Mouse (Mus musculus) liver, embryonic 12.5 days (tissue): ENCODE results near the gene Gpr88. TPM values are rescaled to one million over a fixed set of nuclear protein-coding genes. Genes with fewer than 3 reads are reported as not detected.

Experiments
- ATAC-seq: fragments of 200-750 bp; cut with Nextera tagmentation; 2 replicates; pipeline ENCODE4 v1.8.0; 2017; ENCODE audit warnings: moderate number of reproducible peaks, mild to moderate bottlenecking, moderate library complexity
- H3K27ac ChIP-seq: fragments of 300-500 bp; sonication (generic); 2 replicates; pipeline ENCODE4 v1.5.1; 2016; ENCODE audit warnings: mild to moderate bottlenecking
- H3K27me3 ChIP-seq: fragments of 300-500 bp; sonication (generic); replicated peaks from 2 replicates; pipeline ENCODE4 v1.6.1; 2016; ENCODE audit warnings: mild to moderate bottlenecking, moderate library complexity
- H3K36me3 ChIP-seq: fragments of 300-500 bp; sonication (generic); 2 replicates; pipeline ENCODE4 v1.6.1; 2016; ENCODE audit warnings: mild to moderate bottlenecking, moderate library complexity
- H3K4me1 ChIP-seq: fragments of 300-500 bp; sonication (generic); 2 replicates; pipeline ENCODE4 v1.6.1; 2016
- H3K4me2 ChIP-seq: fragments of 300-500 bp; sonication (generic); 2 replicates; pipeline ENCODE4 v1.6.1; 2016; ENCODE audit warnings: mild to moderate bottlenecking, moderate library complexity
- H3K4me3 ChIP-seq: fragments of 300-500 bp; sonication (generic); 2 replicates; pipeline ENCODE4 v1.5.1; 2016; ENCODE audit warnings: mild to moderate bottlenecking, moderate library complexity
- H3K9ac ChIP-seq: fragments of 300-500 bp; sonication (generic); 2 replicates; pipeline ENCODE4 v1.6.1; 2016; ENCODE audit warnings: mild to moderate bottlenecking, moderate library complexity
- H3K9me3 ChIP-seq: fragments of 300-500 bp; sonication (generic); replicated peaks from 2 replicates; pipeline ENCODE4 v1.6.1; 2016; ENCODE audit warnings: mild to moderate bottlenecking, moderate library complexity
- WGBS: fragments of 180-500 bp; shearing (Covaris S2); methylation state at CpG from one replicate; pipeline ENCODE4 v1.1.7; 2016; ENCODE audit not compliant: insufficient replicate concordance; 5-methylcytosine and 5-hydroxymethylcytosine counted together
- polyA plus RNA-seq: library from polyadenylated mRNA; unstranded; fragments of >200 nt; fragmentation: Nextera tagmentation; extraction: Ambion mirVana; gene quantifications from 2 replicates; pipeline ENCODE4 v1.2.1, GENCODE M21; 2016

The Gpr88 gene
- polyA plus RNA-seq, 1 experiment from 2014 or later, result 0.20 TPM

GRCm38 (mm10) chr3:116271679-116272078 lies 18.4 kb upstream of the Gpr88 start:
- Histone ChIP-seq H3K4me2 (no peak overlapping the region), H3K27ac (no peak overlapping the region), H3K36me3 (no peaks in the 10 kb centered on the region), H3K27me3 (no peaks in the 10 kb centered on the region), H3K4me1 (no peaks in the 10 kb centered on the region), H3K9ac (no peak overlapping the region), H3K4me3 (no peak overlapping the region), H3K9me3 (no peaks in the 10 kb centered on the region)
- no peak for ATAC-seq
- 70% methylated on average over 6 of the region's 6 CpGs for WGBS

GRCm38 (mm10) chr3:116267036-116267654 lies 13.8 kb upstream of the Gpr88 start:
- ATAC-seq, result peak; percentile 47; the same call in 1 of the 2 replicates

DNA sequence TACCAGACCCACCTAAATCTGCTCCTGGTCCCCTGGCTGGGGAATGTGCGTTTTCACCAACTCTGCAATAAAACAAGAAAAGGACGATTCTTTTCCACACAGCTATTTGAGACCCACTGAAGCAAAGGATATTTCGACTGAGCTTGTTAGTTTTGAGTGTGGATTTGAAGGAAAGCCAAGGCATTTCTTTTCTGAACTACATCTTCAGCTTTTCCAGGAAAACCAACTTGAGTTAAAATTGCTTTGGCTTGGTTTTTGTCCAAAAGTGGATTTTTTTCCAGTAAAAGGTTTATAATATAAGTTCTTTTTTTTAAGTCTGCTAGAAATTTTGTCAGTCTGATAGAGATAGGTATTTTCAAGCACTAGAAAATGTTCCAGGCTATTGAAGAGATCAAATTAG lies 13.1 kb upstream of the Gpr88 start:
- H3K36me3 ChIP-seq, result no peaks in the 10 kb centered on the region
- H3K27ac ChIP-seq, result no peak overlapping the region
- H3K9me3 ChIP-seq, result no peaks in the 10 kb centered on the region
- no peak overlapping the region for H3K4me2 ChIP-seq
- no peaks in the 10 kb centered on the region for H3K4me1 ChIP-seq
- H3K27me3 ChIP-seq, result no peaks in the 10 kb centered on the region
- WGBS, result 68% methylated on average over 3 of the region's 3 CpGs
- no peak overlapping the region for H3K4me3 ChIP-seq
- ATAC-seq, result no peak
- no peak overlapping the region for H3K9ac ChIP-seq

More at GRCm38 (mm10) chr3:116267036-116267654, 13.8 kb upstream of the Gpr88 start:
- Histone ChIP-seq H3K4me1 (no peaks in the 10 kb centered on the region), H3K27me3 (no peaks in the 10 kb centered on the region), H3K4me3 (no peak overlapping the region), H3K9me3 (no peaks in the 10 kb centered on the region), H3K36me3 (no peaks in the 10 kb centered on the region), H3K9ac (no peak overlapping the region), H3K27ac (no peak overlapping the region), H3K4me2 (no peak overlapping the region)
- WGBS, result 69% methylated on average over 2 of the region's 2 CpGs

DNA sequence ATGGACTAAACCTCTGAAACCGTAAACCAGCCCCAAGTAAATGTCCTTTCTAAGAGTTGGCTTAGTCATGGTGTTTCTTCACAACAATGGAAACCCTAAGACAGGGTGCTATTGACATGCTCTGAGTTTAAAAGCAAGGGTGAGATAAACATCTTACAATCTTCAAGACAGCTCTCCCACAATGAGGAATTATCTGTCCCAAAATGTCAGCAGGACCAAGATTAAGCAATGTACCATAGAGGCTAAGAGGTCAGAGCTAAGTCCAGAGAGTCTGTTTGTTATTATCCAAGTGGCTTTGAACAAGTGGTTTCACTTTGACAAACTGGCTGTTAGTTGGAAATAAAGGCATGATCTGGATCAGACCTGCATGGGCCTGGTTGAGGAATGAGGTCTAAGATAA lies 10.7 kb upstream of the Gpr88 start:
- H3K4me2 ChIP-seq, result no peak overlapping the region
- no peaks in the 10 kb centered on the region for H3K27me3 ChIP-seq
- H3K4me3 ChIP-seq, result no peak overlapping the region
- peak; percentile 32 for ATAC-seq
- H3K9me3 ChIP-seq, result no peaks in the 10 kb centered on the region
- no peak overlapping the region for H3K27ac ChIP-seq
- no peaks in the 10 kb centered on the region for H3K36me3 ChIP-seq
- H3K4me1 ChIP-seq, result no peaks in the 10 kb centered on the region
- no peak overlapping the region for H3K9ac ChIP-seq
- 78% methylated on average over 1 of the region's 1 CpGs for WGBS

GRCm38 (mm10) chr3:116263061-116263460 lies 9.8 kb upstream of the Gpr88 start:
- WGBS, result 74% methylated on average over 5 of the region's 5 CpGs

DNA sequence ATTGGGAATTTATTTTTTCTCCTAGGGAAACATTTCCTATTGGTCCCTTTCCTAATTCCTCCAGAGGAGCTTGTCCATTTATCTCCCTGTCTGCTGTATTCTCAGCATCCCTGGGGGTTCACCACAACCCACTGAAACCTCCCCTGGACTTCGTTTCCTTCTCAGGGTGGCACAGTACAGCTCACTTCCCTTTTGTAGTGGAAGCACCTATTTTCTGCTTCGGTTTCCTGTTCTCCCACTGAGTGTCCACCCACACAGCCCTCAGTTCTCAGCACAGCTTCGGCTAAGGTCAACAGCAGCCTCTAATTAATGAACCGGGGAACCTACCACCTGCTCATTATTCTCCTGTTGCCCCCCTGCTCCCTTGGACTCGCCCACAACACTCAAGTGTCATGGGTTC lies 2.8 kb upstream of the Gpr88 start:
- peaks cover 10% of the 10 kb centered on the region for H3K4me1 ChIP-seq
- no peak for ATAC-seq
- 29% methylated on average over 5 of the region's 5 CpGs for WGBS

More at GRCm38 (mm10) chr3:116263061-116263460, 9.8 kb upstream of the Gpr88 start:
- H3K4me3 ChIP-seq, result no peak overlapping the region
- no peak overlapping the region for H3K4me2 ChIP-seq
- no peaks in the 10 kb centered on the region for H3K36me3 ChIP-seq
- no peaks in the 10 kb centered on the region for H3K4me1 ChIP-seq
- H3K27ac ChIP-seq, result no peak overlapping the region
- no peaks in the 10 kb centered on the region for H3K9me3 ChIP-seq
- H3K27me3 ChIP-seq, result no peaks in the 10 kb centered on the region
- H3K9ac ChIP-seq, result no peak overlapping the region
- ATAC-seq, result no peak

DNA sequence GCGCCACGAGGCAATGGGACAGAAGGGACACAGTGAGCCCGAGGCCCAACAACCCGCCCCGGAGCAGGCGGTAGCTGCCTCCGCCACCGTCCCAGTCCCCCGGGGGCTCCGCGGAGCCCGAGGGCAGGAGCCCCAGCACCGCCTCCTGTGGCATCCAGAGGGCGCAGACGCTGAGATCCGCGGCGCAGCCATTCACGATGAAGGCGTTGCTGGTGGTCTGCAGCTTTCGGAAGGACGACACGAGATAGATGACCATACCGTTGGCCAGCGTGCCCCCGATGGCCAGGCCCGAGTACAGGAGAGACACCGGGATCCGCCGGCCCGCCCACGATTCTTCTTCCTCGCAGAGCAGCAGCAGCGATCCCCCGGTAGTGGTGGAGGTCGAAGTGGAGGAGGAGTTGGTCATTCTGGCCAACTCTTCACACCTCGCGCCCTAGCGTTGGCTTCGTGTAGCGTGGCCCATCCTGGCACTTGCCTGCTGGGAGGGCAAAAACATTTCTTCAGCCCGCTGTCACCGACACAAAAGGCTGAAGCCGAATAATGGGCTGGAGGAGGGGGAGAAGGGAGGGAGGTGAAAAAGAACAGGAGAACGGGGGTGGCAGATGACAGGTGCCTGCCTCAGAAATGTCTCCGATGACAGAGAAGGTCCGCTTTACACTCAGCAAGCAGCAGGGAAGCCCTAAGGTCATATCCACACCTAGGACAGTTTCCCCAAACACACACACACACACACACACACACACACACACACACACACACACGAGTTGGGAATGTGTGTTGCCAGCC lies 855 bp downstream of the Gpr88 start:
- Histone ChIP-seq H3K27me3 (peaks cover 76% of the 10 kb centered on the region), H3K4me3 (peak overlapping the region; percentile 48), H3K4me2 (peak overlapping the region; percentile 71), H3K9me3 (no peaks in the 10 kb centered on the region), H3K9ac (no peak overlapping the region), H3K4me1 (peaks cover 10% of the 10 kb centered on the region), H3K27ac (no peak overlapping the region), H3K36me3 (no peaks in the 10 kb centered on the region)
- 0 out of 2 replicates have a peak, but pooled peaks have one; percentile 8 for ATAC-seq
- 3% methylated on average over 46 of the region's 48 CpGs for WGBS

More for the DNA sequence above, 2.8 kb upstream of the Gpr88 start:
- Histone ChIP-seq H3K9ac (no peak overlapping the region), H3K4me2 (no peak overlapping the region), H3K27ac (no peak overlapping the region), H3K9me3 (no peaks in the 10 kb centered on the region), H3K4me3 (no peak overlapping the region), H3K36me3 (no peaks in the 10 kb centered on the region), H3K27me3 (peaks cover 45% of the 10 kb centered on the region)

DNA sequence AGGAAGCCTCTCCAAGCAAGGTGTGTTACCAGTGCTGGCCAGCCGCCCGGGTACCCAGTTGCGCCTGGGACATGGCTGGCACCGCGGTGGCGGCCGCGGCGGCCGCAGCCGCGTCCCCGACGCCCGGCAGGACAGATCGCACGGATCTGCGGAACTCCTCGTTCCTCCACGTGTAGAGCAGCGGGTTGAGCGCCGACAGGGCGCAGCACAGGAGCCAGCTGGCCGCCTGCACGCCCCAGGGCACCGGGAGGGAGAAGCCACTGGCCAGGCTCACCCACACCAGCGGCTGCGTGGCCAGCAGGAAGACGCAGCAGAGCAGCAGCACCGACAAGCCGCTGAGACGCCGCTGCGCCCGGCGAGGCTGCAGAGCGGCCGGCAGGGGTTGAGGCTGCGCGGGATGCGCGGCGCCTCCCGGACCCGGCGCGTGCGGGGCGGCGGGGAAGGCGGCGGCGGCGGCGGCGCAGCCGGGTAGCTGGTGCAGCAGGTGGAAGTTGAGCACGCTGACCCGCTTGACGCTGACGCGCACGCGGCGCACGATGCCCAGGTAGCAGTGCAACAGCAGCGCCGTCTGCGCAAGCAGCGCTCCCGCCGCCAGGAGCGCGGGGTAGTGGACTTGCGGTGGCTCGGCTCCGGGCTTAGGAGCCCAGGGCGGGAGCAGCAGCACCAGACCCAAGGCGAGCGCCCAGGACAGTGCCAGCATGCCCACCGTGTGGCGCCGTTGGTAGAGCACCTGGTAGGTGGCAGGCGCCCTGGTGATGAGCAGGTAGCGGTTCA lies 1.6 kb downstream of the Gpr88 start:
- Histone ChIP-seq H3K4me2 (peak overlapping the region; percentile 71), H3K9me3 (no peaks in the 10 kb centered on the region), H3K9ac (0 out of 2 replicates have a peak overlapping the region, but pooled peaks have one; percentile 1), H3K36me3 (no peaks in the 10 kb centered on the region), H3K27ac (no peak overlapping the region), H3K4me1 (peaks cover 10% of the 10 kb centered on the region), H3K27me3 (peaks cover 77% of the 10 kb centered on the region), H3K4me3 (peak overlapping the region; percentile 48)
- ATAC-seq, result peak; percentile 32; the same call in 1 of the 2 replicates
- WGBS, result 2% methylated on average over 80 of the region's 86 CpGs

DNA sequence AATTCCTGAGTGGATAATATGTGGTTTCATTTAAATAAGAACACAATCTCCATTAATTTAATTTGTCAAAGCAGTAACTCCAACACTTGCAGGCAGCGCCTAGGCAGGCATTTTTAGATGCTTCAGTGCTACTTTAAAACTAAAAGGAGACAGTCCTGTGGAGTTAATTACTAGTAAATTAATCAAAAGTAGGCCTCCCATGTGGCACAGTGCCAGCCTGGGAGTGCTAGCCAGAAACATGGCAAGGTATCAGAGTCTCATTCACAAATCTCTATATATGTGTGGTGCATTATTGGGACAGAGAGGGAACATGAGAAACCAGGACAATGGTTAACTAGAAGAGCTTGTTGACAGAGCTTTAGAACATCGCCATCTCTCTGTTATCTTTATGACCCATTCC lies 4.3 kb downstream of the Gpr88 start:
- peaks cover 61% of the 10 kb centered on the region for H3K27me3 ChIP-seq
- H3K9me3 ChIP-seq, result no peaks in the 10 kb centered on the region
- ATAC-seq, result no peak
- no peak overlapping the region for H3K27ac ChIP-seq
- peaks cover 10% of the 10 kb centered on the region for H3K4me1 ChIP-seq
- no peak overlapping the region for H3K9ac ChIP-seq
- no peaks in the 10 kb centered on the region for H3K36me3 ChIP-seq
- H3K4me3 ChIP-seq, result no peak overlapping the region
- WGBS, result 57% methylated on average over 2 of the region's 2 CpGs
- no peak overlapping the region for H3K4me2 ChIP-seq

GRCm38 (mm10) chr3:116244476-116244875 lies 8.8 kb downstream of the Gpr88 start:
- Histone ChIP-seq H3K4me1 (no peaks in the 10 kb centered on the region), H3K27ac (no peak overlapping the region), H3K4me3 (no peak overlapping the region), H3K36me3 (no peaks in the 10 kb centered on the region), H3K27me3 (peaks cover 21% of the 10 kb centered on the region), H3K9me3 (no peaks in the 10 kb centered on the region), H3K9ac (no peak overlapping the region), H3K4me2 (no peak overlapping the region)
- WGBS, result 47% methylated on average over 6 of the region's 6 CpGs
- ATAC-seq, result no peak

DNA sequence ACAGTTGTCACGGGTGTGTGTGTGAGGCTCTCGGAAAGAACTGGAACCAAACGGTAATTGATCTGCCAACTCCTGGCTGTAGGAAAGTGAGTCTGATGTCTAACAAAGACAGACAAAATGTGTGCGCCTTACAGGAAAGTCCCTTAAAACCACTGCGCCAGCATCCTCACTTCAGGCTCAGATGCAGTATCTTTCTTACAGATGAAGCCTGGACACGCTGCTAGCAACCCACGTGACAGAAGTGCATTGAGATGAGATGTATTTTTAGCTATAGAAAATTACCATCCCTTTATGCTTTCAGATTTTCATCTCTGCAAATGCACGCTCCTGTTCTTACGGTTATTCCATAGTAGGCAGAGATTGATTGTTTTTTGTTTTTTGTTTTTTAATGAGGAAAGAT lies 10.6 kb downstream of the Gpr88 start:
- H3K9ac ChIP-seq, result no peak overlapping the region
- no peak for ATAC-seq
- H3K4me2 ChIP-seq, result no peak overlapping the region
- H3K27me3 ChIP-seq, result 0 out of 2 replicates have a peak, but pooled peaks cover 3% of the 10 kb centered on the region
- no peaks in the 10 kb centered on the region for H3K4me1 ChIP-seq
- no peaks in the 10 kb centered on the region for H3K9me3 ChIP-seq
- no peak overlapping the region for H3K27ac ChIP-seq
- 70% methylated on average over 9 of the region's 9 CpGs for WGBS
- no peak overlapping the region for H3K4me3 ChIP-seq
- H3K36me3 ChIP-seq, result no peaks in the 10 kb centered on the region

- Histone ChIP-seq H3K36me3 (no peaks in the 10 kb centered on the region), H3K9ac (no peak overlapping the region), H3K4me3 (no peak overlapping the region), H3K27ac (no peak overlapping the region), H3K4me1 (no peaks in the 10 kb centered on the region), H3K4me2 (no peak overlapping the region), H3K9me3 (no peaks in the 10 kb centered on the region), H3K27me3 (no peaks in the 10 kb centered on the region)
- WGBS, result 67% methylated on average over 5 of the region's 5 CpGs
- no peak for ATAC-seq
These were observed 15.8 kb downstream of the Gpr88 start for GRCm38 (mm10) chr3:116237527-116237926.
